Mouse (Mus musculus): ENCODE data around the gene Prg3.

Gene Prg3

GRCm38 (mm10) chr2:84980188-84980587, 7.8 kb upstream of the Prg3 start, which contains the start of gene Prg2:
Gene Prg2 (plus strand): TSS chr2:84980461.
- DNase-seq (ENCODE audit: low spot score in 2 of 2) = peak in 1 of 2 experiments; percentile 6

- no peak for DNase-seq (ENCODE audit: low spot score in 2 of 2)
Measured at GRCm38 (mm10) chr2:84996376-84996775, 8.4 kb downstream of the Prg3 start.

GRCm38 (mm10) chr2:84999486-85000181, 11.6 kb downstream of the Prg3 start:
- DNase-seq (ENCODE audit: low spot score in 2 of 2) = no peak

GRCm38 (mm10) chr2:85001497-85001896, 13.5 kb downstream of the Prg3 start:
- no peak for DNase-seq (ENCODE audit: low spot score in 2 of 2)

- DNase-seq (ENCODE audit: low spot score in 2 of 2) = no peak
Measured at GRCm38 (mm10) chr2:85002575-85002974, 14.6 kb downstream of the Prg3 start.

- DNase-seq (ENCODE audit: low spot score in 2 of 2) = no peak
Measured at GRCm38 (mm10) chr2:85004341-85004740, 16.3 kb downstream of the Prg3 start.

GRCm38 (mm10) chr2:85006600-85006999, 18.6 kb downstream of the Prg3 start:
- DNase-seq (ENCODE audit: low spot score in 2 of 2) = no peak

- peak in 1 of 2 experiments; percentile 63 for DNase-seq (ENCODE audit: low spot score in 2 of 2)
Measured at GRCm38 (mm10) chr2:85007729-85008128, 19.7 kb downstream of the Prg3 start.

- DNase-seq (ENCODE audit: low spot score in 2 of 2) = no peak
Measured at GRCm38 (mm10) chr2:85009212-85009611, 21.2 kb downstream of the Prg3 start.

GRCm38 (mm10) chr2:85011906-85012604, 24.0 kb downstream of the Prg3 start:
- DNase-seq (ENCODE audit: low spot score in 2 of 2) = peak; percentile 62 to 74

- DNase-seq (ENCODE audit: low spot score in 2 of 2) = peak; percentile 40 to 54
Measured at GRCm38 (mm10) chr2:85012679-85013078, 24.7 kb downstream of the Prg3 start.

GRCm38 (mm10) chr2:85013826-85014587, 26.0 kb downstream of the Prg3 start:
- no peak for DNase-seq (ENCODE audit: low spot score in 2 of 2)

- no peak for DNase-seq (ENCODE audit: low spot score in 2 of 2)
Measured at GRCm38 (mm10) chr2:85014588-85014982, 26.6 kb downstream of the Prg3 start.

GRCm38 (mm10) chr2:85022043-85022442, 34.0 kb downstream of the Prg3 start:
- no peak for DNase-seq (ENCODE audit: low spot score in 2 of 2)

GRCm38 (mm10) chr2:85026178-85026577, 38.2 kb downstream of the Prg3 start:
- no peak for DNase-seq (ENCODE audit: low spot score in 2 of 2)

GRCm38 (mm10) chr2:85027281-85027680, 39.3 kb downstream of the Prg3 start:
- peak in 1 of 2 experiments; percentile 39 for DNase-seq (ENCODE audit: low spot score in 2 of 2)

GRCm38 (mm10) chr2:85029897-85030296, 41.9 kb downstream of the Prg3 start:
- DNase-seq (ENCODE audit: low spot score in 2 of 2) = no peak

- DNase-seq (ENCODE audit: low spot score in 2 of 2) = no peak
Measured at GRCm38 (mm10) chr2:85030989-85031388, 43.0 kb downstream of the Prg3 start.

GRCm38 (mm10) chr2:85033121-85033520, 45.1 kb downstream of the Prg3 start:
- DNase-seq (ENCODE audit: low spot score in 2 of 2) = no peak

- DNase-seq (ENCODE audit: low spot score in 2 of 2) = no peak
Measured at GRCm38 (mm10) chr2:85034169-85034568, 46.2 kb downstream of the Prg3 start.

GRCm38 (mm10) chr2:85036507-85037046, 48.6 kb downstream of the Prg3 start:
- DNase-seq (ENCODE audit: low spot score in 2 of 2) = no peak
